Mouse (Mus musculus): ENCODE results near the gene Vmn1r236.

The Vmn1r236 gene

GRCm38 (mm10) chr17:21282642-21283041 is at the start of gene Vmn1r236:
Gene Vmn1r236 (plus strand): TSS chr17:21282942.
- DNase-seq (ENCODE audit: low spot score): no peak

- DNase-seq (ENCODE audit: low spot score): no peak
Measured at GRCm38 (mm10) chr17:21256111-21256510, 26.6 kb upstream of the Vmn1r236 start, which contains the start of gene Vmn1r235. Gene Vmn1r235 (plus strand): TSS chr17:21256411.

GRCm38 (mm10) chr17:21272103-21272502 is 10.6 kb upstream of the Vmn1r236 start:
- DNase-seq (ENCODE audit: low spot score): no peak

DNA sequence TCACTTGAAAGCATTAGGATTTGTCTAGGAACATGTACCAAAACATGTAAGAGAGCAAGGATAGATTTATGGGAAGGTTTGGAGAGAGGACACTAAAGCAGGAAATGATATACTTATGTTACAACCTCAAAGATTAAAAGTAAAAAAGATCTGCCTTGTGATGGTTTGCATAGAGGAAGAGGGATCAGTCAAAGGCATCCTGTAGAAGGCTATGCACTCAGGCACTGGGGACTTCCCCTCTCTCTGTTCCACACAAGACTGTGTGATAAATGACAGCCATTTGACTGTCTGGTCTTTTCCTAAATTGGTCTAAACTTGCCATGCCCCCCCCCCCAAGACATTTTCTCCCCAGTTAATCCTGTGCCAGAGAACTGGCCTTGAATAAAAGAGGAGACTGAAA is 1.7 kb downstream of the Vmn1r236 start:
- no peak for DNase-seq (ENCODE audit: low spot score)

DNA sequence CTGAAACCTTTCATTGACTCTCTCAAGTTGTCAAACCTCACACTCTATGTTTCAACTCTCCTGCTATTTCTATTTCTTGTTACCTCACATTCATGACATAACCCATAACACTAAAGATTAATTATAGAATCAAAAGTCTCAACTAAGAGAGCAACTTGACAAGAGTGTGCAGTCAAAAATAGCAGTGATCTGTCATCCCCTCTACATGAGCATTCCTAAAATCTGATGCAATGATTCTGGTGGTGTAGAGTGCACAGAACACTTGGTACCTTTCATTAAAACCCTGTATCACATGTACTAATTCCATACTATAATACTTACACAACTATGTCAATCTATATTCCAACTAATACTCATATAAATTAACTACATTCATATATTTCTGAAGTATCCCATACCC is 7.0 kb downstream of the Vmn1r236 start:
- DNase-seq (ENCODE audit: low spot score): no peak

DNA sequence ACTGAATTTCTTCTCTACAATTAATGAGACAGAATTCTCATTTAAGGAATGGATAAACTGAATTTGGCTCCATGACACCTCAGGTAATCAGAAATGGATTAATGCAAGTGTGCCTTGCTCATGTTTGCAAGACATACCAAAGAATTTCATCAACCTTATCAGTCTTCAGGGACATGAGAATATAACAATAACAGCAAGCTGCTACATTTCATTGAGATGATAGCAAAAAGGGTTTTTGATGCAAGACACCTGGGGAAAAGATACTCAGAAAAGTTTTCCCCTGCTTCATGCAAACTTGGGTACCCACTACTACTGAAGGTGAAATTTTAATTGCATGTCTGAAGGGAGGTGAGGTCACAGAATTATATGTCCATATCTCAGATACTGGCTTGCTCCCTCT is 28.8 kb downstream of the Vmn1r236 start, which contains the start of gene Vmn1r237:
TSS of gene Vmn1r237 (plus strand) at position 301 of the 400 bp plus-strand sequence.
- no peak for DNase-seq (ENCODE audit: low spot score)
